In the genomic region with DNA sequence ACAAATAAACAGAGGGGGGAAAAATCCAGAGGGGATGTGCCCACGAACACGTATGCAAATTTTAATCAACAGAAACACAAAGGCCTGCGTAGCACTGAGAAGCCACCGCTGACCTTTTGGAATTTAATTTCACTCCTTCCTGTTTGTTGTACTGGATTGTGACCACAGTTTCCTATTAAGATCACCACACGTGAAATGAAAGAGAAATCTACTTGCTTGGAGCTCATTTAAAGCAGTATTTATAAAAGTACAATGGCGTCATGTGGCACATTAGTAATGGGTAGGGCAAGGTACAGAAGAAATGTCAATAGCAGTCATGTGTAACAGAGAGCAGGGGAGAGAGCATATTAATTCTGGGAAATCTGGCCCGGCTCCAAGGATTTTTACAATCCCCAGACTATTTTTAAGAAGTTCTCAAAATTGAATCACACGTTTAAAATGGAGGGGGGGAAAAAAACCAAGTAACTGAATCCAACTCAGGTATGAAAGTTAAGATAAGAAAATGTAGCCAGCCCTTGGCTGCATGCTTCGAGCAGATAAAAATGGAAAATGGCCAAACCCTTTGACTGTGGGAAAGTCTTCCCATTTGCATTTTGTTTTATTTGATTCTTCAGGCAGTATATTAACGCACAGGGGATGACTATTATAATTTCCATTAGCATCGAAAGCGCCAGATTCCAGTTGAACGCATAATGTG, we compare ENCODE assay signal across 18 mouse cellular contexts. TPM values are rescaled to one million over a fixed set of nuclear protein-coding genes. Genes with fewer than 3 reads are reported as not detected.
DNase-seq lines count a peak whose midpoint lies in the region; ATAC-seq lines count a peak whose summit lies in the region.
"Had no signal": no experiment of that assay in that cellular context is flagged by ENCODE, and none has a peak within 500 bp of the region (broad histone marks: within the 10 kb centered on the region; RNA-seq: fewer than 3 reads in every experiment).

No protein-coding gene starts in this region.

- H3K4me3 ChIP-seq in limb, embryonic 12.5 days (replicated peaks): no peak overlapping the region
- no peak overlapping the region for H3K4me3 ChIP-seq in limb, embryonic 10.5 days
- H3K4me3 ChIP-seq in hindbrain, embryonic 14.5 days (replicated peaks; ENCODE audit: low read length): no peak overlapping the region
- H3K4me3 ChIP-seq in midbrain, embryonic 15.5 days: no peak overlapping the region
- H3K4me3 ChIP-seq: liver, embryonic 15.5 days; neural tube, embryonic 12.5 days had no signal

- no peak overlapping the region for H3K4me2 ChIP-seq in limb, embryonic 12.5 days
- H3K4me2 ChIP-seq in hindbrain, embryonic 14.5 days (replicated peaks): no peak overlapping the region; the same call in 1 of the 2 replicates
- no peak overlapping the region for H3K4me2 ChIP-seq in midbrain, embryonic 15.5 days
- H3K4me2 ChIP-seq: liver, embryonic 15.5 days; neural tube, embryonic 12.5 days had no signal

- H3K9ac ChIP-seq in limb, embryonic 12.5 days (replicated peaks): no peak overlapping the region
- no peak overlapping the region for H3K9ac ChIP-seq in hindbrain, embryonic 14.5 days
- H3K9ac ChIP-seq in midbrain, embryonic 15.5 days: no peak overlapping the region
- H3K9ac ChIP-seq: liver, embryonic 15.5 days; neural tube, embryonic 12.5 days had no signal

- DNase-seq in cerebellum, postnatal 10 days: peak; percentile 34 to 45
- no peak for DNase-seq in cerebellum, adult 9-10 months
- no peak for DNase-seq in limb, embryonic 10.5 days (ENCODE audit: low spot score)
- DNase-seq in hindbrain, embryonic 14.5 days (ENCODE audit: low spot score): peak; percentile 33
- DNase-seq in thymus, postnatal 10 days (ENCODE audit: low spot score in 2 of 2): no peak
- no peak for DNase-seq in lung, postnatal 36 days
- DNase-seq: cerebellum, adult 2 months; gastrocnemius, postnatal 10 days; heart, postnatal 14 days; kidney, adult 11 months; right cerebral cortex, adult 18-20 months; spleen, adult 18-20 months; thymus, postnatal 4 days had no signal

- 0 out of 2 replicates have a peak, but pooled peaks have one; percentile 31 for ATAC-seq in limb, embryonic 12.5 days (ENCODE audit: insufficient number of reproducible peaks, insufficient read depth, low FRiP score, low TSS enrichment, low read depth)
- peak; percentile 82; the same call in 1 of the 2 replicates for ATAC-seq in hindbrain, embryonic 14.5 days (ENCODE audit: low FRiP score)
- peak; percentile 85 for ATAC-seq in midbrain, embryonic 15.5 days (replicated peaks)

- H3K36me3 ChIP-seq in limb, embryonic 12.5 days: no peaks in the 10 kb centered on the region
- no peaks in the 10 kb centered on the region for H3K36me3 ChIP-seq in limb, embryonic 10.5 days
- no peaks in the 10 kb centered on the region for H3K36me3 ChIP-seq in hindbrain, embryonic 14.5 days (replicated peaks; ENCODE audit: control insufficient read depth, insufficient read depth)
- no peaks in the 10 kb centered on the region for H3K36me3 ChIP-seq in midbrain, embryonic 15.5 days (replicated peaks)
- H3K36me3 ChIP-seq: liver, embryonic 15.5 days; neural tube, embryonic 12.5 days had no signal

- no peak overlapping the region for H3K27ac ChIP-seq in limb, embryonic 12.5 days
- H3K27ac ChIP-seq in limb, embryonic 10.5 days: no peak overlapping the region
- peak overlapping the region; percentile 38; the same call in 1 of the 2 replicates for H3K27ac ChIP-seq in hindbrain, embryonic 14.5 days
- H3K27ac ChIP-seq in midbrain, embryonic 15.5 days: no peak overlapping the region
- H3K27ac ChIP-seq: liver, embryonic 15.5 days; neural tube, embryonic 12.5 days had no signal

- H3K27me3 ChIP-seq in limb, embryonic 12.5 days: no peaks in the 10 kb centered on the region
- H3K27me3 ChIP-seq in limb, embryonic 10.5 days (ENCODE audit: low read depth, poor library complexity, severe bottlenecking): no peaks in the 10 kb centered on the region
- H3K27me3 ChIP-seq in hindbrain, embryonic 14.5 days (ENCODE audit: control insufficient read depth, insufficient read depth, low read length): no peaks in the 10 kb centered on the region
- no peaks in the 10 kb centered on the region for H3K27me3 ChIP-seq in midbrain, embryonic 15.5 days (replicated peaks)
- H3K27me3 ChIP-seq: liver, embryonic 15.5 days; neural tube, embryonic 12.5 days had no signal

- H3K9me3 ChIP-seq in limb, embryonic 12.5 days: no peaks in the 10 kb centered on the region
- no peaks in the 10 kb centered on the region for H3K9me3 ChIP-seq in limb, embryonic 10.5 days (replicated peaks)
- 0 out of 2 replicates have a peak, but pooled peaks cover 3% of the 10 kb centered on the region for H3K9me3 ChIP-seq in hindbrain, embryonic 14.5 days (ENCODE audit: control insufficient read depth, low read length)
- H3K9me3 ChIP-seq in midbrain, embryonic 15.5 days: no peaks in the 10 kb centered on the region
- H3K9me3 ChIP-seq: liver, embryonic 15.5 days; neural tube, embryonic 12.5 days had no signal

- 71% methylated on average over 13 of the region's 13 CpGs for WGBS in limb, embryonic 12.5 days
- WGBS in limb, embryonic 10.5 days: 91% methylated on average over 13 of the region's 13 CpGs
- WGBS in hindbrain, embryonic 14.5 days: 25% methylated on average over 13 of the region's 13 CpGs
- WGBS in midbrain, embryonic 15.5 days: 23% methylated on average over 13 of the region's 13 CpGs

- H3K4me1 ChIP-seq in limb, embryonic 12.5 days (replicated peaks): no peaks in the 10 kb centered on the region
- no peaks in the 10 kb centered on the region for H3K4me1 ChIP-seq in limb, embryonic 10.5 days
- H3K4me1 ChIP-seq in hindbrain, embryonic 14.5 days (replicated peaks; ENCODE audit: control insufficient read depth, insufficient read depth, low read length): 0 out of 2 replicates have a peak, but pooled peaks cover 6% of the 10 kb centered on the region
- 0 out of 2 replicates have a peak, but pooled peaks cover 4% of the 10 kb centered on the region for H3K4me1 ChIP-seq in midbrain, embryonic 15.5 days
- H3K4me1 ChIP-seq: liver, embryonic 15.5 days; neural tube, embryonic 12.5 days had no signal

RNA-seq across cellular contexts. Expression of a gene that starts 47.5 kb away (rescaled TPM):
- polyA plus RNA-seq in limb, embryonic 12.5 days (2016; fragmentation: Nextera tagmentation; extraction: Ambion mirVana): not detected in 2 replicates
- polyA plus RNA-seq in limb, embryonic 10.5 days (2016; fragmentation: Nextera tagmentation; extraction: Ambion mirVana): not detected in 2 replicates
- polyA plus RNA-seq in hindbrain, embryonic 14.5 days (2014; fragmentation: Nextera tagmentation; extraction: Ambion mirVana): 0.07 TPM in 1 of 2 replicates, not detected in the other
- not detected in 2 replicates for polyA plus RNA-seq in midbrain, embryonic 15.5 days (2015; fragmentation: Nextera tagmentation; extraction: Ambion mirVana)
- polyA plus RNA-seq: liver, embryonic 15.5 days; neural tube, embryonic 12.5 days; stomach, embryonic 16.5 days had no signal

Comparison
In these comparisons a context has a peak if more than half of its experiments do, and no peak if none do; other contexts are left out.
1. DNase-seq: peak in cerebellum, postnatal 10 days (2 of 2) and hindbrain, embryonic 14.5 days (single experiment); none in cerebellum, adult 9-10 months (single experiment), limb, embryonic 10.5 days (single experiment), thymus, postnatal 10 days (0 of 2) and lung, postnatal 36 days (single experiment).
2. ATAC-seq: peak in every context shown above with its lines; median percentile 85 in midbrain, embryonic 15.5 days; 82 in hindbrain, embryonic 14.5 days; 31 in limb, embryonic 12.5 days.